Mouse (Mus musculus) c-Kit-negative CD71-positive TER-119-positive erythroid progenitor cells, embryonic 14.5 days (primary cell): ENCODE measurements around the gene Gm20708.

Experiments
- DNase-seq: peaks from one replicate; pipeline ENCODE4 v3.0.0-alpha.2; 2013; ENCODE audit warnings: low read depth, low spot score

The Gm20708 gene

DNA sequence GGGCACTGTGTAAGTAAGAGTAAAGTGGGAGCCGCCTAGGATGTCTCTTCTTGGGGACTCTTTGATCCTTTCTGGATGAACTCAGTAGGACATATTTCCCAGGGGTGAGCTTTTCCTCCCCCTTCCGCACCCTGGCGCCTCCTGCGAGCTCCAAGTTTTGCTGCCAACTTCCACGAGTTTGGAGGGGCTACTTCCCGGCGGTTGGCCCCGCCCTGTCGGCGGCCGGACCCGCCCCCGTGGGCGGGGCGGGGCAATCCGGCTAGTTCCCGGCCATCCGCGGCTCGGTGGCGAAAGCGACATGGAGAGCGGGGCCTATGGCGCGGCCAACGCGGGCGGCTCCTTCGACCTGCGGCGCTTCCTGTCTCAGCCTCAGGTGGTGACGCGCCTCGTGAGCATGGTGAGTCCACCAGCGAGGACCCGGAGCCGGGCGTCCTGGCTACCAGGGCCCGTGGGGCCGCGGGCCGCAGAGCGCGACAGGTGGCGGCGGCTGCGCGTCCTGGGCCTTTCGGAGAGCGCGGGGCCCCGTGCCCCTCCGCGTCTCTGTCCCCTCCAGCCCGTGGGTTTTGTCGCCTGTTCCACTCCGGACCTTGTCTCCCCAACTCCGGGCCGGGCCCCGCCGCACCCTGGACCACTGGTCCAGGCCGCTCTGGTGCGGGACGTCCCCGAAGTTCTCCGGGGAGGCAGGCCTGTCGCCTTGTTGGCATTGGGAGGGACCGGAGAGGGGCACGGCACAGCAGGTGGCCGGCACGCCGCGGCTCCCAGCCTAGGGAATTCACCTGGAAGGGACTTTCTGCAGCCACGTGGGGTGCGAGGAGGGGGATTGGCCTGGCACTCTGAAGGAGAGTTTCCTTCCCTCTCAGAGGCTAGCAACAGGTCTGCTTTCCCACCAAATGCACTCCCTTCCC is at the start of gene Gm20708, which contains the start of gene Syngr2:
Gm20708 (plus strand) TSS at position 262 of the 905 bp plus-strand sequence.
Syngr2 (plus strand) TSS at position 262 of the 905 bp plus-strand sequence.
- peak; percentile 77 for DNase-seq

DNA sequence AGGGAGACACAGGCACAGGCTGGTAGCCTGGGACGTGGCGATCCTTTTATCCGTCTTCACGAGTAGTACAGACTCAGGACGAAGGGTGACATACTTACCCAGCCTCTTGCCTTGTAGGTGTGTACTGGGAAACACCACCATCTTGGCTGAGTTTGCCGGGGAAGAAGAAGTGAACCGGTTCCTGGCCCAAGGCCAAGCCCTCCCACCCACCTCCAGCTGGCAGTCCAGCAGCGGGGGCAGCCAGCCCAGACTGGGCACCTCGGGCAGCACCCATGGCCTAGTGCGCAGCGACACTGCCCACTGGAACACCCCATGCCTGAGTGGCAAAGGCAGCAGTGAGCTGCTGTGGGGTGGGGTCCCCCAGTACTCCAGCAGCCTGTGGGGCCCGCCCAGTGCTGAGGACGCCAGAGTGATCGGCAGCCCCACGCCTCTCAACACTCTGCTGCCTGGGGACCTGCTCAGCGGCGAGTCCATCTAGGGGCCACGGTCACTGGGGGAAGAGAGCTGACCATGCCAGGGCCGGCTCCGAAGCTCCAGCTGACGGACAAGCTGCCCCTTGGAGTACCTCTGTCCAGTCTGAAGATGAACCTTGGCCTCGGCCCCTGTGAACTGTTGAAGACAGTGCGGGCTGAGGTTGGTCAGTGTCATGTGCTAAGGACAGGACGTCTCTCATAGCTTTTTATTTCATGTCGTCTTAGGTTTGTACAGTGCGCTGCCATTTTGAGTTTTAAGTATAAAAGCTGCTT is 48.9 kb upstream of the Gm20708 start:
- no peak for DNase-seq

DNA sequence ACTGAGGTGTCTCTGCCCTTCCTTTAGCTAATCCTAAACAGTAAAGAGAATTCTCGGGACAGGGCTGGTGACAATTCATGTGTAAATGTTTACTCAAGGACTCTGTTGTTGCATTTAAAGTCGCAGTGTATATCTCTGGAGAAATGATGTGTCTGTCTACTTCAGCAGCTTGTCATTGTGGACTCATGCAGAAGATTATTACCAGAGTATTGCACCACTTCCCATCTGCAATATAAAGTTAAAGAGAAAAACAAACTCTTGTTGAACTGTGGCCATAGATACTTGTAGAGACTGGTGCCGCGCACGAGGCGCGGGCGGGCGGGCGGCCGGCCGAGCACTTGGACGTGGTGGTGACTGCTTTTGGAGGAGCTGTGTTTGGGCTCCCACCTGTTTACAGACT is 47.7 kb upstream of the Gm20708 start:
- DNase-seq, result no peak

DNA sequence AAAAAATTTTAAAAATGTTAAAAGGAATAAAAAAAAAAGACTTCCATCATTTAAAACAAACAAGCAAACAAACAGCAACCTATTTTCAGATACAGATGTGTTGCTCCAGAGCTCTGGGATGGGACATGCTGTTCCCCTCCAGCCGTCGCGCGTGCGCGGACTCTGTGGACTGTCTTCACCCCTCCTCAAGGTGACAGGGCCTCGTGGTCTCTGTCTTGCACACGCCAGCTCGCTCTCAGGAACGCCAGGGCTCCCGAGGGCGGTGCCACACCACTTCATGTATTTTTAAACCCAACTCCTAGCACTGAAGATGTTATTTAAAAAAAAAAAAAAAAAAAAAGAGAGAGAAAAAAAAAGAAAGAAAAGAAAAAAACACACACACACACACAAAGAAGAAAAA is 47.2 kb upstream of the Gm20708 start:
- DNase-seq, result no peak

DNA sequence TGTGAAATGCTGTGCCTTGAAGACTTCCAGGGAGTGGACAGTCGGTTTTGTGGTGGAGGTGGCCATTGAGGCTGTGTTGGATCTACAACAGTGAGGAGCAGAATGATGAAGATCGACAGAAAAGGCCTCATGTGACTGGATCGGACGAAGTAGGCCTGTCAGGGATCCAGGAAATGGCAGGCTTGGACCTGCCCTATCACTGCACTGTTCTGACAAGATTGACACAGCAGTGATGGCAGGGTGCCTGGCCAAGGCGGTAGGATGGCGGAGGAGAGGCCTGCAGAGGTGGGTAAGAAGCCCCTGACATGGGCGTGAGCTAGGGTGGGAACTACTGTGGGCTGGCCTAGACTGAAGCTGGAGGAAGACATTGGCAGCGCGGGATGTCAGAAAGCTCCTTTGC is 45.1 kb upstream of the Gm20708 start:
- no peak for DNase-seq

DNA sequence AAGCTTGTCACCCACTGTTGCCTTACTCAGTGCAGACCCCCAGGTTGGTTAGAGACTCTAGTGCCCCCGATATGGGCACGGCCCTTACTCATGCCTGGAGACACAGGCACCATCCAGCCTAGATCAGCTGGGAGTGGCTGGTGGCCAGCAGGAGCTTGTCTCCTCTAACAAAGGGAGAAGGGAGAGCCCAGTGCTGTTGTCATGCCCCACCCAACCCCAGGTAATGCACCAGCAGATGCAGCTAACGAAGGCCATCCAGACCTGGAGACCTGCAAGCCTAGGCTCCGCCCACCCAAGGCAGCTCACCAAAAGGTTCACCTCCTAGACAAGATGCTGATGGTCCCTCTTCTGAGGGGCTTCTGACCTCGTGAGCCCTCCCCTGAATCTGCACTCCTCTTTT is 44.1 kb upstream of the Gm20708 start:
- no peak for DNase-seq

DNA sequence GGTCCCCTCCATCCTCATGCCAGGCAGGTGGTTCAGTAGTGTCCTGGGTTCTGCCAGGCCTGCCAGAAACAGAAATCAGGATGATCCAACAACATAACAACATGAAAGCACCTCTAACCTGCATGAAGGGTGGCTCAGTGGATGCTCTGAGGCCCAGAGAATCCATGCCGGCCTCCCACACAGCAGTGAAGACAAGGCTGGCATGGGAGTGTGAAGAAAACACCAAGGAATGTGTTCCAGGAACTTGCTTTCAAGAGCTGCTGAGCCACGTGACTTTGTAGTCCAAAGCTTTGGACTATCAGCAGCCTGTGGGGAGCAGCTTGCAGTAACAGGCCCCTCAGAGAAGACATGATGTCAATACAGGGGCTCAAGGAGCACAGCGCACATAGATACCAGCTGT is 43.2 kb upstream of the Gm20708 start:
- no peak for DNase-seq

DNA sequence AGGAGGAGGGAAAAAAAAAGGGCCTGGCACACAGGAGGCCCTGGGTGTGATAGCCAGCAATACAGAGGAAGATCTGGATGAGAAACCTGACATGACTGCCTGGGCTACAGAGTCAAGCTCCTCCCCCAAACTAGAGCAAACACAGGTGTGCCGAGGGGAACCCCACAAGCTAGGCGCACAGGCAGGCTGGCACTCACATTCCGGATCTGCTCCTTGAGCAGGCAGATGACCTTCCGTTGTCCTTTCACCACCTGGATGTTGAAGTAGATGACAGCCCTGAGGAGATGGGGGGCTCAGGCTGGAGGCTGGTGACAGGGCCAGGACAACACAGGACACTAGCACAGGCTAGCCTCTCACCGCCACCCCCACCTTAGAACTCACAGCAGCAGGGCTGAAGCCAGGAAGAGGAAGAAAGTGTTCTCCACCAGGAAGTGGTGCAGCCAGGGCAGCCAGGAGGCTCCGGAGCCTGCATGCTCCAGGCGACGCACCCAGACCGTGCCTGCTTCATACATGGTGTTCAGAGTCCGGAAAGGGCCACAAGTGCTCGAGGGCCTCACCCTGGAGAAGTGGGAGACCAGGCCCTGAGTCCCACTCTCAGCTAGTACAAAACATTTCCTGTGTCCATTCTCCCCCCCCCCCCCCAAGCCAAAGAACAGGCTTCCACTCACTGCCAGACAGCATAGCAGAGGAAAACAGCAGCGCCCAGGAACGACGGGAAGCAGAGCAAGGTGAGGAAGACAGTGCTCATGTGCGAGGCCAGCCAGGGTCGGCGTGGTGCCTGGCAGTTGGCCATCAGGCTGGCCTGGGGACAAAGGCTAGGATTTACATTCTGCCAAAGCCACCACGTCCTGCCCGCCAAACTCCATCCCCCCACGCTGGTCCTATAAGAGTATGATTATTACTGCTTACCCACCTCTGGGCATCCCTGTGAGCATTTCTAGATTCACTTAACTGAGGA is 40.5 kb upstream of the Gm20708 start:
- no peak for DNase-seq

DNA sequence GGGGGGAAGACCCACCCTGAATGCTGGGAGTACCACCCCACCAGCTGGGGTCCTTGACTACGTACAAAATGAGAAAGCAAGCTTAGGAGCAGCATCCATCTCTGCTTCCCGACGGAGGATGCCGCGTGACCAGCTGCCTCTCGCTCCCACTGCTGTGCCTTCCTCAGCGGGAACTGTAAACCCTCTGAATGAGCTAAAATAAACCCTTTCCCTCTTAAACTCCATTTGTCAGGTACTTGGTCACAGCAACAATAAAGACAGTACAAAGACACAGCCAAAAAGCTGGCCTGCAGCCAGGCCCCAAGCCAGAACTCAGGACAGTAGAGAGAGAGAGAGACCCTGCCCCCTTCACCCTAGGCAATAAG is 39.8 kb upstream of the Gm20708 start:
- no peak for DNase-seq

DNA sequence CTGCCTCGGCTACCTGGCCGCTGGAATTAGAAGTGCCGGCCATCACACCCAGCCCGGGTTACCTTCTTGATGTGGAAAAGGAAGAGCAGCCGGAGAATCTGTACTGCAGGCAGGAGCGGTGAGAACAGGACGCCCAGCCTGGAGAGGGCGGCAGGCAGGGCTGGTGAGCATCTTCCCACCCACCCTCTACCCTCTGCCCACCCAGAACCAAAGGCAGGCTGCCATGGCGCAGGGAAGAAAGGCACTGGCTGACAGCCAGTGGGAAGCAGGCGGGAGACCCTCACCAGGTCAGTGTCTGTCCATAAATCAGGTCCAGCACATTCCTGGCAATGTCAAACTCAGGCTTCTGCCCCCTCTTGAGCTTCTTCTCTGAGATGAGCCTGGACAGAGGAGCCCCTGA is 39.1 kb upstream of the Gm20708 start:
- DNase-seq, result no peak

DNA sequence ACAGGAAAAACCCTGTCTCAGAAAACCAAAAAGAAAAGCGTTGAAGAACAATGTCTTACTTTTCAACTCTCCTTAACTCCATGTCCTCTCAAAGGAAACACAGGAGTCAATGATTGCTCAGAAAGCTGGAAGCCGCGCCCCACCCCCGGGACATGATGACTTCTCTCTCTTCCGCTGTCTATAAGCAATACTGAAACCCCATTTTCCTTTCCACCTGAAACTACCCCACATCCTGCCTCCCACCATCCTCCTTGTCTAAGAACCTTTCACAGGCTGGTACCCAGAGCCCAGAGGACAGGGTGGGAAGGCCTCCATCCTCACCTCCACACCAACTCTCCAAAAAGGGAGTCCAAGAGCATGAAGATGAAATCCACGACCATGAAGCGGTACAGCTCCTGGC is 37.1 kb upstream of the Gm20708 start:
- no peak for DNase-seq

DNA sequence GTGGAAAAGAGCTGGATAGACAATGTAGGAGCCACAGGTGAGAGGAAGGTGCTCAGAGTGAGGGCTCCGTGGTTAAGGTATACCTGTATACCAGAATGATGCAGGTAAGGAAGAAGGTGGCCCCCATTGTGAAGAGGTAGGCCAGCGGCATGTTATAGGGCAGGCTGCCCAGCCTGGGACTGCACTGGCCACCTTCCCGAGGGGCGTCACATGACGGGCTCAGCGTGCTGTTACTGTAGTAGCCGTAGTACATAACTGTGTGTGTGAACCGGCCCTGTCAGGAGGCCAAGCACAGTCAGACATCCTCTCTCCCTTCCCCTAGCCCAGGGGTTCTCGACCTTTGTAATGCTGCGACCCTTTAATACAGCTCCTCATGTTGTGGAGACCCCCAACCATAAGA is 34.5 kb upstream of the Gm20708 start:
- no peak for DNase-seq

DNA sequence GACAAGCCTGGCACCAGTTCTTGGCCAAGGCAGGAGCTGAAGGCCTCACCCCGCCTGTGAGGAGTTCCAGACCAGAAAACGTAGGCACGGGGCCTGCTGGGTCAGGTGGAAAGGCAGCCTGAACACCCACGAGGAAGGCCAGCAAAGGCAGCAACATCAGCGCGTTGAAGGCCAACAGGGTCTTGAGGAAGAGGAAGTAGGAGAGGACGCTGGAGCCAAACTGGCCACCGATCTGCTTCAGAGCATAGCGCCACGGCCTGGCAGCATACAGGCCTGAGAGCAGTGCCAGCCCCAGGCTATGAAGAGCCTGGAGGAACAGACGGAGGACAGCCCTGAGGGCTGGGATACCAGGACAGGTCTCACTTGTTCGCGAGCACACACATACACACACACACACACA is 33.9 kb upstream of the Gm20708 start:
- no peak for DNase-seq

DNA sequence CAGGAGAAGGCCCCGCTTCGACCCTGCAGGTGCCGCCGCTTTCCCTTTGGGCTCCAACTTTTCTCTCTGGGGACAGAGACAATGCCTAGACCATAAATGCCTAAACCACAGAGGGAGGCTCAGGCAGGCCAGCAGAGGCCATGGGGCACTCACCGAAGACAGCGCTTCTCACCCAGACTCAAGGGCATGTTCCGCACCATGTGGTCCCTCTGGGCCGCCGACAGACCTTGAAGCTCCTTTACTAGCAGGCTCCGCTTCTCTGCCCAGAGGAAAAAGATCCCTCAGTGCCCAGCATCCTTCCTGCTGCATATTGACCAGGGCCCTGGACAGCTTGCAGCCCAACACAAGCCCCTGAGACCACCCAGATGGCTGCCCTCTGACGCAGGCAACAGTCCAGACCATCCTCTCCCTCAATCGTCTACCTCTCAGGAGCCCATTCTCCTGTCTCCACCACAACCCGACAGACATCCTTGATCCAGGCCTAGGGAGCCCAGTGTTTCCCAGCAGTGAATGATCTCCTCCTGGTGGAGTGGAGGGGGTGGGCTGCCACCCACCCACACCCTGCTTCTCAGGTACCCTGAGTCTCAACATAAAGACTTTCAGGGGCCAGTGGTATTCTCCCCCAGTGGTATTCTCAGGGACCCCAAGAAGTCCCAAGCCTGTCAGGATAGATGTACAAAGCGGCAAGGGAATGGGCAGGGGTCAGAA is 33.2 kb upstream of the Gm20708 start:
- DNase-seq, result no peak

DNA sequence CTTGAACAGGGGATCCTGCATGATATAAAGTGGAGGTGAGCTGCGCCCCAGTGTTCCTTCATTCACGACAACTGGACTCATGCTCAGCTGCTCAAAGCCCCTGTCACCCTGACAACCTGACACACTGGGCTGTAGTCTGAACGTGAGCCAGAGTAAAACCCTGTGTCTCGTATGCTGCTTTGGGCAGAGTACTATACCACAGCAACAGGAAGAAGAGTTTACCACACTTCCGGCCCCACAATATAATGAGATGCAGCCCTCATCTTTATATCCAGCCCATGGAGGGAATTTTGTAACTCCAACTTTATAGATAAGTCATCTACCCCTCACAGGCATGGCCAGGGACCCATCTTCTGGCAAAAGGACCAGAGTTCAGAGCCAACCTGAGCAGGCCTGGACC is 32.4 kb upstream of the Gm20708 start:
- DNase-seq, result no peak

DNA sequence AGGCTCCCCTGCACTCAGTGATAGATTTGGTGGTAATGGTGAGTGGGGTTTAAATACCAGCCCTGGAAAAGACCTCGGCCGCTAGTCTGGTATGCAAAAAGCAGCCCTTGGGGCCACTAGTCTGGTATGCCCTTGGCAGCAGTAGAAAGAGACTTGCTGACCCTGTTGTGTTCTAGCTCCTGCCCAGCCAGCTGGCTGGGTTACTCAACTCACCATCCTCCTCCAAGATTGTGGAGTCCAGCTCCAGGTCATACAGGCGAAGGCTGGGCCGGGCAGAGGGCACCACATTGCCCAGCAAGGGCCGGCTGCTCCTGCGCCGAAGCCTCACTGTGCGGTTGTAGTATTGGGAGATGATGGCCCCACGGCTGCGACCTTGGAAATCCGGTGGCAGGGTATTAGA is 31.4 kb upstream of the Gm20708 start:
- no peak for DNase-seq

DNA sequence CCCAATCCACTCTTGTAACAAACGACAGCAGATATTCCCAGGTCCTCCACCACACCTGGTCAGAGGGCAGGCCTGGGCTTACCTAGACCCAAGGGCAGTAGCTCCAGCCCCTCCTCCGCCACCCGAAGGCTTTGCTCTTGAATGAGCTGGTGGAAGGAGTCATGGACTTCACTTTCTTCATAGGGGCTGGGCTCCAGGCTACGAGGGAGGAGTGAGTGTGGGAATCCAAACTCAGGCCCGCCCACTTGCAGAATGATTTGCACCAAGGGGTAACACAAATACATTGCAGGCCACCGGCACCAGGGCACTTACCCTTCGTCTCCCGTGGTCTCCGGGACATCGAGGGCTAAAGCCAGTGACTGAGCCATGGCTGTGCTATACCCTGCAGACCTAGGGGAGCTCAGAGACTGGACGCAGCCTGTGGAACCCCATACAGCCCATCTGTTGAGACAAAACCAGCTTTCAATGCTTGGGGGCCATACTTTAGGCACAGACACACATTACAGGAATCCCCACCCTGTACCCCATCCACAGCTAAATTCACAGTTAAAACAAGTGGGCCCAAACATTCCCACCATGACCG is 30.5 kb upstream of the Gm20708 start:
- no peak for DNase-seq

DNA sequence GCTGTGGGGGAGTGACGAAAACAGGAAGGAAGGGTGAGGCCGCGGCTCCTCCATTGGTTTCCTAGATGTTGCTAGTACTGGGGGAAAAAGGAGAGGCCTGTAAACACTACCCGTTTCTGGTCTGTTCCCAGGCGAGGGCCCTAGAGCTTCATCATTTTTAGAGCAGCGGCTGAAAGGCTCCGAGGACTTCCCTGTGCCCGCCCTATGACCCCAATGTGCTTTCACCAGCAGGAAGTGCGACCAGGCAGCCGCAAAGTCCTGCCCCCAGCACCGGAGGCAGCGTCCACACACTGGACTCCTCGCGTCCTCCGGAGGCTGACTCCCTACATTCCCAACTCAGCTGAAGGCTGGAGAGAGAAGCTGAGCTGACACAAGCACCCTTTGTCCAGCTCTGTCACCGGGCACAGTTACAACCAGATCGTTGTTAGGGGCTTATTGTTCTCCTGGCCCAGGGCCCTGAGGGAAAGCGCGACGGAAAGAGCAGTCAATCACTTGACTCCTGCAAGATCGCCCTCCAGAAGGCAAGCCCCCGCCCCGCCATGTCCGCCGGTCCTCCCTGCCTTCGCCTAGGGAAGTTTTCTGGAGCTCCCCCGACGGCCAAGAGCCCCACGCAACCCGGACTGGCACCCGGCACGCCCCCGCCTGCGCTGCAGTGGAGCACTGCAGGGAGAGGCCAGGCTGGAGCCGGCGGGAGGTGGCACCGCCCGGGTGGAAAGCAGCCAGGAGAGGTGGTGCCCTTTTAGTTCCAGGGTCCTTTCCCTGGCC is 29.9 kb upstream of the Gm20708 start:
- no peak for DNase-seq

DNA sequence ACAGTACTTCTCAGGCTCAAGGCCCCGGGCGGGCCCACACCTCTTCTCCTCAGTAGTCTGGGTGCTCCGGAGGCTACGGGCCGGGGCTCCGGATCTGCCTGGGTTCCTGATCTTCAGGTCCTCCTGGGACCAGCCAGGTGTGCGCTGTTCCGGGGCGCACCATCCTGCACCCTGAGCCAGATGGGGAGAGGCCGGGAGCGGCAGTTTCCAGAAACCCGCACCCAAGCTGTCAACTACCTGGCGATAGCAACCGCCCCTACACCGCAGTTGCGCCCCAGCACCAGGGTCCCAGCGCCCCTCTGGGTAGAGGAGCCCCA is 29.3 kb upstream of the Gm20708 start:
- DNase-seq, result no peak

DNA sequence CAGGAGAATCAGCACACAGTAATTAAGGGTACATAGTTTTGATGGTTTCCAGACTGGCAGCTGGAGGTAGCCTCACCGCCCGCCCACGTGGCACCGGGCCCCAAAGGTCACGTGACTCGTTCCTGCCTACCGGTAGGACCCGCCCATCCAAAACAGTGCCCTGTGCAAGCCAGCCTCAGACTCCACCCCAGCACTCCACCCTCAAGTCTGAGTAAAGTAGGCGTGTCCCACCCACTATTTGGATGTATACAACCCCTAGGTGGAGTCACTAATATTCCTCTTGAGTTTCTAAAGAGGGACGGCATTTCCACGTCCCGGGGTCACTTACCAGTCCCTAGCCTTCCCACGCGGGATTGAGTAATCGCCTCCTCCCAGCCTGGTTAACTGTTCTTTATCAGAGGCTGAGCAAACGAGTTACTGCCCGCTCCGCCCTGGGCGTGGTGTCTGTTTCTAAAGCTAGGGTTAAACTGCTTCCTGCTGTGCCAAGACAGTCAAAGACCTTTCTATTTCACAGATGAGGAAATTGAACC is 28.8 kb upstream of the Gm20708 start:
- DNase-seq, result peak; percentile 91
